In genomic region chr6:99625803-99626202, GRCm38 (mm10) we compare ENCODE assay signal across 23 mouse cellular contexts. TPM values are rescaled to one million over a fixed set of nuclear protein-coding genes. Genes with fewer than 3 reads are reported as not detected.
A peak's percentile ranks its signal among the peaks of the same experiment; 100 is the strongest.
DNase-seq lines count a peak whose midpoint lies in the region; ATAC-seq and TF ChIP-seq lines count a peak whose summit lies in the region.
"Had no signal": no experiment of that assay in that cellular context is flagged by ENCODE, and none has a peak within 500 bp of the region (broad histone marks: within the 10 kb centered on the region; RNA-seq: fewer than 3 reads in every experiment).

No protein-coding gene starts in this region.

- peaks cover 9% of the 10 kb centered on the region for H3K36me3 ChIP-seq in forebrain, embryonic 10.5 days (replicated peaks)
- H3K36me3 ChIP-seq in forebrain, postnatal 0 days (ENCODE audit: insufficient read depth), result peaks cover 3% of the 10 kb centered on the region; the same call in 1 of the 2 replicates
- peaks cover 13% of the 10 kb centered on the region for H3K36me3 ChIP-seq in lung, embryonic 15.5 days
- H3K36me3 ChIP-seq: liver, embryonic 13.5 days; neural tube, embryonic 15.5 days; stomach, embryonic 15.5 days had no signal

- no peaks in the 10 kb centered on the region for H3K9me3 ChIP-seq in forebrain, embryonic 10.5 days
- H3K9me3 ChIP-seq in forebrain, postnatal 0 days (ENCODE audit: low read length), result no peaks in the 10 kb centered on the region
- H3K9me3 ChIP-seq in lung, embryonic 15.5 days, result no peaks in the 10 kb centered on the region
- H3K9me3 ChIP-seq: embryonic facial prominence, embryonic 15.5 days; limb, embryonic 13.5 days; liver, embryonic 13.5 days; neural tube, embryonic 15.5 days; stomach, embryonic 15.5 days had no signal

- no peak overlapping the region for H3K9ac ChIP-seq in forebrain, postnatal 0 days
- H3K9ac ChIP-seq in lung, embryonic 15.5 days, result no peak overlapping the region
- H3K9ac ChIP-seq: embryonic facial prominence, embryonic 15.5 days; limb, embryonic 13.5 days; liver, embryonic 13.5 days; lung, embryonic 14.5 days; neural tube, embryonic 15.5 days; stomach, embryonic 15.5 days had no signal

- intact Hi-C loops in heart, postnatal 36 days (cut with DNase I), result no loop called here

- H3K27ac ChIP-seq in forebrain, embryonic 10.5 days, result peak overlapping the region; percentile 67
- H3K27ac ChIP-seq in forebrain, postnatal 0 days (ENCODE audit: low read depth, low read length), result no peak overlapping the region
- peak overlapping the region; percentile 26; the same call in 1 of the 2 replicates for H3K27ac ChIP-seq in lung, embryonic 15.5 days
- H3K27ac ChIP-seq: embryonic facial prominence, embryonic 15.5 days; kidney, postnatal 0 days; limb, embryonic 13.5 days; liver, embryonic 13.5 days; neural tube, embryonic 15.5 days; stomach, embryonic 15.5 days had no signal

- ATAC-seq in forebrain, postnatal 0 days, result no peak
- no peak for ATAC-seq in lung, embryonic 15.5 days (ENCODE audit: borderline replicate concordance, extremely low read depth, low FRiP score, low TSS enrichment)
- peak; percentile 16; the same call in 1 of the 2 replicates for ATAC-seq in granulocyte monocyte progenitor cell, adult 5-6 weeks (replicated peaks; ENCODE audit: poor library complexity, severe bottlenecking)
- ATAC-seq: midbrain, embryonic 16.5 days had no signal

- 31% methylated on average over 7 of the region's 7 CpGs for WGBS in forebrain, embryonic 10.5 days
- WGBS in forebrain, postnatal 0 days, result 16% methylated on average over 7 of the region's 7 CpGs
- 37% methylated on average over 7 of the region's 7 CpGs for WGBS in lung, embryonic 15.5 days

- no peak for TF ChIP-seq CTCF in forebrain, postnatal 0 days (IDR thresholded peaks at IDR 0.05; ENCODE audit: low read depth)

- H3K4me3 ChIP-seq in forebrain, embryonic 10.5 days, result no peak overlapping the region
- no peak overlapping the region for H3K4me3 ChIP-seq in forebrain, postnatal 0 days (ENCODE audit: low read depth, low read length)
- no peak overlapping the region for H3K4me3 ChIP-seq in lung, embryonic 15.5 days
- H3K4me3 ChIP-seq: embryonic facial prominence, embryonic 15.5 days; limb, embryonic 13.5 days; liver, embryonic 13.5 days; neural tube, embryonic 15.5 days; stomach, embryonic 15.5 days had no signal

- H3K4me1 ChIP-seq in forebrain, embryonic 10.5 days, result peaks cover 44% of the 10 kb centered on the region
- no peaks in the 10 kb centered on the region for H3K4me1 ChIP-seq in forebrain, postnatal 0 days (ENCODE audit: insufficient read depth)
- H3K4me1 ChIP-seq in lung, embryonic 15.5 days, result peaks cover 8% of the 10 kb centered on the region; the same call in 1 of the 2 replicates
- H3K4me1 ChIP-seq: liver, embryonic 13.5 days; stomach, embryonic 15.5 days had no signal

- H3K4me2 ChIP-seq in forebrain, postnatal 0 days (ENCODE audit: low read depth), result no peak overlapping the region
- H3K4me2 ChIP-seq in lung, embryonic 15.5 days, result no peak overlapping the region
- H3K4me2 ChIP-seq: embryonic facial prominence, embryonic 15.5 days; limb, embryonic 13.5 days; liver, embryonic 13.5 days; lung, embryonic 14.5 days; neural tube, embryonic 15.5 days; stomach, embryonic 15.5 days had no signal

- no peak for DNase-seq in forebrain, embryonic 10.5 days (ENCODE audit: extremely low spot score, low spot score)
- DNase-seq in forebrain, postnatal 0 days, result no peak
- no peak for DNase-seq in lung, postnatal 36 days
- DNase-seq in thymus, postnatal 14 days, result peak; percentile 58
- no peak for DNase-seq in heart, adult 9 months (ENCODE audit: low spot score in 2 of 2)
- no peak for DNase-seq in heart, postnatal 36 days
- DNase-seq: adrenal gland, postnatal 14 days; cerebellum, adult 9-10 months; gastrocnemius, postnatal 25 days; kidney, adult 11 months; layer of hippocampus, adult 9-11 months; liver, embryonic 13.5 days; lung, postnatal 4 days; right cerebral cortex, adult 18-20 months had no signal

- H3K27me3 ChIP-seq in forebrain, embryonic 10.5 days (ENCODE audit: poor library complexity, severe bottlenecking), result no peaks in the 10 kb centered on the region
- no peaks in the 10 kb centered on the region for H3K27me3 ChIP-seq in forebrain, postnatal 0 days (ENCODE audit: insufficient read depth, low read length)
- H3K27me3 ChIP-seq in lung, embryonic 15.5 days, result no peaks in the 10 kb centered on the region
- H3K27me3 ChIP-seq: embryonic facial prominence, embryonic 15.5 days; limb, embryonic 13.5 days; liver, embryonic 13.5 days; stomach, embryonic 15.5 days had no signal

RNA-seq across cellular contexts. Expression of gene Eif4e3, which starts 40.8 kb away (rescaled TPM):
- polyA plus RNA-seq in forebrain, embryonic 10.5 days (2016; fragmentation: Nextera tagmentation; extraction: Ambion mirVana), result 12.7 and 13.4 TPM in 2 replicates
- total RNA-seq in forebrain, postnatal 0 days (2014; rRNA removed), result 12.9 and 13.3 TPM in 2 replicates
- 4.7 and 6.0 TPM in 2 replicates for polyA plus RNA-seq in forebrain, postnatal 0 days (2015; fragmentation: Nextera tagmentation; extraction: Ambion mirVana)
- polyA plus RNA-seq in lung, embryonic 15.5 days (2015; fragmentation: Nextera tagmentation; extraction: Ambion mirVana), result 26.6 and 27.6 TPM in 2 replicates
- 23.2 and 33.9 TPM in 2 replicates for total RNA-seq in granulocyte monocyte progenitor cell, adult 5-6 weeks (2014; fragmentation: Nextera tagmentation)
- 24.1 and 26.8 TPM in 2 replicates for total RNA-seq in granulocyte monocyte progenitor cell, adult 5-6 weeks (2017)
- total RNA-seq in heart, postnatal 36 days (2021), result 10 to 100 TPM; 41.2 to 43.2 TPM

RNA-seq across cellular contexts. Expression of gene Gm20696, which starts 40.8 kb away (rescaled TPM):
- 2.7 and 3.6 TPM in 2 replicates for polyA plus RNA-seq in forebrain, embryonic 10.5 days (2016; fragmentation: Nextera tagmentation; extraction: Ambion mirVana)
- 2.2 and 3.0 TPM in 2 replicates for total RNA-seq in forebrain, postnatal 0 days (2014; rRNA removed)
- 1.5 and 2.6 TPM in 2 replicates for polyA plus RNA-seq in forebrain, postnatal 0 days (2015; fragmentation: Nextera tagmentation; extraction: Ambion mirVana)
- 3.5 and 3.8 TPM in 2 replicates for polyA plus RNA-seq in lung, embryonic 15.5 days (2015; fragmentation: Nextera tagmentation; extraction: Ambion mirVana)
- 28.1 and 28.6 TPM in 2 replicates for total RNA-seq in granulocyte monocyte progenitor cell, adult 5-6 weeks (2014; fragmentation: Nextera tagmentation)
- 5.2 and 7.3 TPM in 2 replicates for total RNA-seq in granulocyte monocyte progenitor cell, adult 5-6 weeks (2017)
- 1 to 10 TPM; 2.4 to 2.5 TPM for total RNA-seq in heart, postnatal 36 days (2021)
